Mouse (Mus musculus) mouse embryonic stem cell (cell line): ENCODE measurements at regions not wholly inside any gene's neighbourhood (a gene's known extent, or its start where the extent isn't known, plus 50 kb on each side); places are given as distances from the start of the nearest gene placed in this dataset.

ENCODE experiments used
- in situ Hi-C, 2 experiments: fragments of 300-500 bp; cut with MboI; formaldehyde crosslinking; loops; 1 replicate in 1 of 2; 3 replicates in 1 of 2; pipeline ENCODE4 v1.14.3; 2019 to 2020; ENCODE audit warnings: low sequenced_read_pairs in 2 of 2, low pct_unique_long_range_greater_than_20kb in 1 of 2, mixed read lengths in 1 of 2; ENCODE audit not compliant: unreplicated experiment in 1 of 2

GRCm38 (mm10) chr6:100110981-100111660 lies 176.2 kb downstream of the Rybp start:
- in situ Hi-C loops, result no loop called here

GRCm38 (mm10) chr6:100109979-100110378 lies 177.3 kb downstream of the Rybp start:
- in situ Hi-C loops, result no loop called here

- in situ Hi-C loops, result no loop called here
Measured at GRCm38 (mm10) chr6:100109351-100109750, 177.9 kb downstream of the Rybp start.

GRCm38 (mm10) chr6:100107508-100107907 lies 179.8 kb downstream of the Rybp start:
- in situ Hi-C loops, result no loop called here

GRCm38 (mm10) chr6:100107066-100107465 lies 180.2 kb downstream of the Rybp start:
- in situ Hi-C loops, result no loop called here

- in situ Hi-C loops, result no loop called here
Measured at GRCm38 (mm10) chr6:100100565-100101133, 186.6 kb downstream of the Rybp start.

GRCm38 (mm10) chr6:100096393-100097125 lies 190.7 kb downstream of the Rybp start:
- in situ Hi-C loops, result no loop called here

GRCm38 (mm10) chr6:100094653-100095217 lies 192.6 kb downstream of the Rybp start:
- in situ Hi-C loops, result no loop called here

GRCm38 (mm10) chr6:100092870-100093269 lies 194.4 kb downstream of the Rybp start:
- in situ Hi-C loops, result no loop called here

- in situ Hi-C loops, result no loop called here
Measured at GRCm38 (mm10) chr6:100091815-100092214, 195.5 kb downstream of the Rybp start.

- in situ Hi-C loops, result no loop called here
Measured at GRCm38 (mm10) chr6:100088576-100088975, 198.7 kb downstream of the Rybp start.

GRCm38 (mm10) chr6:100086807-100087206 lies 200.5 kb downstream of the Rybp start:
- in situ Hi-C loops, result no loop called here

- in situ Hi-C loops, result no loop called here
Measured at GRCm38 (mm10) chr6:100085981-100086380, 201.3 kb downstream of the Rybp start.

- in situ Hi-C loops, result no loop called here
Measured at GRCm38 (mm10) chr6:100083868-100084477, 203.3 kb downstream of the Rybp start.

GRCm38 (mm10) chr6:100083127-100083526 lies 204.2 kb downstream of the Rybp start:
- in situ Hi-C loops, result no loop called here

GRCm38 (mm10) chr6:100074672-100075335 lies 212.5 kb downstream of the Rybp start:
- in situ Hi-C loops, result no loop called here

GRCm38 (mm10) chr6:100072261-100072968 lies 214.9 kb downstream of the Rybp start:
- in situ Hi-C loops, result no loop called here

- in situ Hi-C loops, result no loop called here
Measured at GRCm38 (mm10) chr6:100069151-100069550, 218.1 kb downstream of the Rybp start.
